Mouse (Mus musculus): ENCODE data around the gene Padi6.

DNA sequence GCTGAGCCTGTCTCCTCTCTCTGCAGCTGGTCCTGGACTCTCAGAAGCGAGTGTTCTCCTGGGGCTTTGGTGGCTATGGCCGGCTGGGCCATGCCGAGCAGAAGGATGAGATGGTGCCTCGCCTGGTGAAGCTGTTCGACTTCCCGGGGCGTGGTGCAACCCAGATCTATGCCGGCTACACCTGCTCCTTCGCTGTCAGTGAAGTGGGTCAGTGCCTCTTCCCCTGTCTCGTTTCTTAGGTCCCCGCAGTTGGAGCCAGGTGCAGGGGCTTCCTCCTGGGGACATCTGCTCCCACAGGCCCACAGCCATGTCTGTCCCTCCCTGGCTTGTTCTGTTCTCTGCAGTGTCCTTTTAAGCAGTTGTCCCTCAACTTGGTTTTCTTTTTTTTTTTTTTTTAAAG, 25.4 kb downstream of the Padi6 start:
- TF ChIP-seq CTCF (IDR thresholded peaks at IDR 0.05; ENCODE audit: low read depth) (no peak), EP300 (IDR thresholded peaks at IDR 0.05; ENCODE audit: low read depth) (no peak)

Measured in heart, postnatal 0 days (tissue).